Mouse (Mus musculus) hindbrain, postnatal 0 days (tissue): Measurements from ENCODE around the gene Zfp422. TPM values are rescaled to one million over a fixed set of nuclear protein-coding genes. Genes with fewer than 3 reads are reported as not detected.

Experiments
- ATAC-seq: fragments of 200-750 bp; cut with Nextera tagmentation; 2 replicates; pipeline ENCODE4 v1.8.0; 2017; ENCODE audit warnings: mild to moderate bottlenecking, moderate TSS enrichment, moderate library complexity
- DNase-seq: peaks from one replicate; pipeline ENCODE4 v3.0.0-alpha.2; 2015; ENCODE audit warnings: low spot score
- H3K27ac ChIP-seq: fragments of 300-500 bp; sonication (generic); 2 replicates; pipeline ENCODE4 v1.5.1; 2014; ENCODE audit warnings: mild to moderate bottlenecking
- H3K27me3 ChIP-seq: fragments of 300-500 bp; sonication (generic); 2 replicates; pipeline ENCODE4 v1.6.1; 2014; ENCODE audit warnings: low read length, mixed read lengths; ENCODE audit not compliant: insufficient read depth
- H3K36me3 ChIP-seq: fragments of 300-500 bp; sonication (generic); 2 replicates; pipeline ENCODE4 v1.6.1; 2014; ENCODE audit warnings: low read length, mixed read lengths; ENCODE audit not compliant: insufficient read depth
- H3K4me1 ChIP-seq: fragments of 300-500 bp; sonication (generic); 2 replicates; pipeline ENCODE4 v1.6.1; 2014; ENCODE audit warnings: antibody characterized with exemption, low read length, mixed read lengths; ENCODE audit not compliant: insufficient read depth
- H3K4me2 ChIP-seq: fragments of 300-500 bp; sonication (generic); 2 replicates; pipeline ENCODE4 v1.6.1; 2014; ENCODE audit warnings: low read depth, mild to moderate bottlenecking, low read length, moderate library complexity, mixed read lengths
- H3K4me3 ChIP-seq: fragments of 300-500 bp; sonication (generic); 2 replicates; pipeline ENCODE4 v1.5.1; 2014; ENCODE audit warnings: low read length
- H3K9ac ChIP-seq: fragments of 300-500 bp; sonication (generic); replicated peaks from 2 replicates; pipeline ENCODE4 v1.6.1; 2014; ENCODE audit warnings: mild to moderate bottlenecking, low read length, moderate library complexity, mixed read lengths
- H3K9me3 ChIP-seq: fragments of 300-500 bp; sonication (generic); 2 replicates; pipeline ENCODE4 v1.6.1; 2016; ENCODE audit warnings: low read length, mixed read lengths
- CTCF ChIP-seq: IDR thresholded peaks from 2 replicates; pipeline ENCODE4 v1.5.1; 2016; ENCODE audit warnings: antibody characterized with exemption, control low read depth, low read depth
- WGBS: fragments of 180-500 bp; shearing (Covaris S2); extraction: QIAGEN DNeasy Blood & Tissue Kit; methylation state at CpG from one replicate; pipeline ENCODE4 v1.1.7; 2014; 5-methylcytosine and 5-hydroxymethylcytosine counted together
- polyA plus RNA-seq: library from polyadenylated mRNA; unstranded; fragments of >200 nt; fragmentation: Nextera tagmentation; extraction: Ambion mirVana; gene quantifications from 2 replicates; pipeline ENCODE4 v1.2.1, GENCODE M21; 2015
- total RNA-seq: library from RNA; depleted of rRNA; stranded (reverse); fragments of >200 nt; gene quantifications from 2 replicates; pipeline ENCODE4 v1.2.3, GENCODE M21; 2014

Zfp422 gene
- total and polyA plus RNA-seq, 2 experiments from 2014 or later: 50.8 to 97.1 TPM

GRCm38 (mm10) chr6:116671768-116672167 is 43.0 kb upstream of the Zfp422 start:
- no peak for ATAC-seq
- WGBS: 52% methylated on average over 4 of the region's 4 CpGs
- no peak for TF ChIP-seq CTCF
- no peak for DNase-seq
- H3K4me2 ChIP-seq: peak overlapping the region; percentile 79
- H3K27me3 ChIP-seq: no peaks in the 10 kb centered on the region
- H3K4me1 ChIP-seq: peaks cover 26% of the 10 kb centered on the region
- no peaks in the 10 kb centered on the region for H3K36me3 ChIP-seq
- no peak overlapping the region for H3K27ac ChIP-seq
- H3K9me3 ChIP-seq: no peaks in the 10 kb centered on the region
- H3K4me3 ChIP-seq: no peak overlapping the region
- no peak overlapping the region for H3K9ac ChIP-seq

- Histone ChIP-seq H3K27ac (peak overlapping the region; percentile 67; the same call in 1 of the 2 replicates), H3K27me3 (no peaks in the 10 kb centered on the region), H3K36me3 (no peaks in the 10 kb centered on the region), H3K4me2 (peak overlapping the region; percentile 79), H3K9me3 (no peaks in the 10 kb centered on the region), H3K4me1 (peaks cover 26% of the 10 kb centered on the region), H3K4me3 (no peak overlapping the region), H3K9ac (no peak overlapping the region)
- no peak for TF ChIP-seq CTCF
- peak; percentile 51 for DNase-seq
- ATAC-seq: peak; percentile 10
- 16% methylated on average over 5 of the region's 5 CpGs for WGBS
These were observed 42.2 kb upstream of the Zfp422 start for GRCm38 (mm10) chr6:116671031-116671430.

GRCm38 (mm10) chr6:116670144-116670543 is 41.3 kb upstream of the Zfp422 start:
- H3K4me1 ChIP-seq: peaks cover 26% of the 10 kb centered on the region
- H3K4me2 ChIP-seq: 0 out of 2 replicates have a peak overlapping the region, but pooled peaks have one; percentile 18
- H3K27ac ChIP-seq: peak overlapping the region; percentile 67

GRCm38 (mm10) chr6:116668682-116669470 is 40.1 kb upstream of the Zfp422 start:
- H3K27ac ChIP-seq: no peak overlapping the region
- no peak overlapping the region for H3K4me2 ChIP-seq
- 39% methylated on average over 11 of the region's 11 CpGs for WGBS
- no peaks in the 10 kb centered on the region for H3K27me3 ChIP-seq
- H3K36me3 ChIP-seq: no peaks in the 10 kb centered on the region
- no peak overlapping the region for H3K4me3 ChIP-seq
- peak; percentile 15; the same call in 1 of the 2 replicates for TF ChIP-seq CTCF
- ATAC-seq: no peak
- peak; percentile 34 for DNase-seq
- H3K9ac ChIP-seq: no peak overlapping the region
- H3K9me3 ChIP-seq: no peaks in the 10 kb centered on the region
- H3K4me1 ChIP-seq: peaks cover 26% of the 10 kb centered on the region

More at GRCm38 (mm10) chr6:116670144-116670543, 41.3 kb upstream of the Zfp422 start:
- TF ChIP-seq CTCF: peak; percentile 44
- no peaks in the 10 kb centered on the region for H3K27me3 ChIP-seq
- no peak overlapping the region for H3K4me3 ChIP-seq
- 16% methylated on average over 6 of the region's 6 CpGs for WGBS
- no peaks in the 10 kb centered on the region for H3K9me3 ChIP-seq
- ATAC-seq: peak; percentile 59
- peak; percentile 70 for DNase-seq
- 0 out of 2 replicates have a peak overlapping the region, but pooled peaks have one; percentile 9 for H3K9ac ChIP-seq
- no peaks in the 10 kb centered on the region for H3K36me3 ChIP-seq

- Histone ChIP-seq H3K27me3 (no peaks in the 10 kb centered on the region), H3K36me3 (no peaks in the 10 kb centered on the region), H3K27ac (no peak overlapping the region), H3K9ac (no peak overlapping the region), H3K4me3 (no peak overlapping the region), H3K4me2 (no peak overlapping the region), H3K9me3 (no peaks in the 10 kb centered on the region), H3K4me1 (peaks cover 20% of the 10 kb centered on the region)
- DNase-seq: no peak
- 58% methylated on average over 3 of the region's 3 CpGs for WGBS
- TF ChIP-seq CTCF: no peak
- no peak for ATAC-seq
These were observed 38.6 kb upstream of the Zfp422 start for GRCm38 (mm10) chr6:116667382-116667781.

GRCm38 (mm10) chr6:116666892-116667291 is 38.1 kb upstream of the Zfp422 start:
- Histone ChIP-seq H3K4me2 (no peak overlapping the region), H3K4me1 (peaks cover 19% of the 10 kb centered on the region), H3K36me3 (no peaks in the 10 kb centered on the region), H3K27ac (no peak overlapping the region), H3K4me3 (no peak overlapping the region), H3K9me3 (no peaks in the 10 kb centered on the region), H3K9ac (no peak overlapping the region), H3K27me3 (no peaks in the 10 kb centered on the region)
- DNase-seq: no peak
- TF ChIP-seq CTCF: no peak
- 28% methylated on average over 3 of the region's 3 CpGs for WGBS
- ATAC-seq: no peak

- no peaks in the 10 kb centered on the region for H3K36me3 ChIP-seq
- peaks cover 17% of the 10 kb centered on the region for H3K4me1 ChIP-seq
- H3K9ac ChIP-seq: no peak overlapping the region
- H3K27me3 ChIP-seq: no peaks in the 10 kb centered on the region
- no peak for DNase-seq
- no peak for TF ChIP-seq CTCF
- H3K9me3 ChIP-seq: no peaks in the 10 kb centered on the region
- WGBS: 52% methylated on average over 12 of the region's 12 CpGs
- H3K27ac ChIP-seq: no peak overlapping the region
- no peak overlapping the region for H3K4me3 ChIP-seq
- no peak for ATAC-seq
- H3K4me2 ChIP-seq: no peak overlapping the region
These were observed 37.4 kb upstream of the Zfp422 start for GRCm38 (mm10) chr6:116666085-116666750.
